Mouse (Mus musculus) liver, embryonic 11.5 days (tissue): ENCODE measurements at regions not wholly inside any gene's neighbourhood (a gene's known extent, or its start where the extent isn't known, plus 50 kb on each side); places are given as distances from the start of the nearest gene placed in this dataset.

Experiments
- ATAC-seq: fragments of 200-750 bp; cut with Nextera tagmentation; replicated peaks from 2 replicates; pipeline ENCODE4 v1.8.0; 2017; ENCODE audit warnings: moderate number of reproducible peaks, mild to moderate bottlenecking, moderate TSS enrichment, moderate library complexity; ENCODE audit not compliant: low FRiP score
- DNase-seq: peaks from one replicate; pipeline ENCODE4 v3.0.0-alpha.2; 2017; ENCODE audit warnings: low spot score
- H3K27ac ChIP-seq: fragments of 300-500 bp; sonication (generic); 2 replicates; pipeline ENCODE4 v1.5.1; 2014; ENCODE audit warnings: mild to moderate bottlenecking, low read depth, low read length, control low read depth
- H3K27me3 ChIP-seq: fragments of 300-500 bp; sonication (generic); replicated peaks from 2 replicates; pipeline ENCODE4 v1.6.1; 2014; ENCODE audit warnings: low read length, mixed read lengths; ENCODE audit not compliant: control insufficient read depth, insufficient read depth
- H3K36me3 ChIP-seq: fragments of 300-500 bp; sonication (generic); 2 replicates; pipeline ENCODE4 v1.6.1; 2014; ENCODE audit warnings: mild to moderate bottlenecking, low read length, moderate library complexity, mixed read lengths; ENCODE audit not compliant: control insufficient read depth, insufficient read depth
- H3K4me1 ChIP-seq: fragments of 300-500 bp; sonication (generic); replicated peaks from 2 replicates; pipeline ENCODE4 v1.6.1; 2014; ENCODE audit warnings: low read length, mixed read lengths; ENCODE audit not compliant: control insufficient read depth, insufficient read depth
- H3K4me2 ChIP-seq: fragments of 300-500 bp; sonication (generic); 2 replicates; pipeline ENCODE4 v1.6.1; 2014; ENCODE audit warnings: mild to moderate bottlenecking, control low read depth, moderate library complexity
- H3K4me3 ChIP-seq: fragments of 300-500 bp; sonication (generic); 2 replicates; pipeline ENCODE4 v1.5.1; 2014; ENCODE audit warnings: low read depth, low read length, control low read depth
- H3K9ac ChIP-seq: fragments of 300-500 bp; sonication (generic); 2 replicates; pipeline ENCODE4 v1.6.1; 2014; ENCODE audit warnings: low read depth, low read length, control low read depth
- H3K9me3 ChIP-seq: fragments of 300-500 bp; sonication (generic); 2 replicates; pipeline ENCODE4 v1.6.1; 2016; ENCODE audit warnings: low read length, inconsistent platforms, mixed read lengths; ENCODE audit not compliant: control insufficient read depth
- WGBS: fragments of 180-500 bp; shearing (Covaris S2); extraction: QIAGEN DNeasy Blood & Tissue Kit; methylation state at CpG from one replicate; pipeline ENCODE4 v1.1.7; 2014; 5-methylcytosine and 5-hydroxymethylcytosine counted together

- DNase-seq (no peak), ATAC-seq (no peak)
- Histone ChIP-seq H3K4me3 (no peak overlapping the region), H3K27me3 (no peaks in the 10 kb centered on the region), H3K9me3 (no peaks in the 10 kb centered on the region), H3K27ac (no peak overlapping the region), H3K4me1 (no peaks in the 10 kb centered on the region; the same call in 1 of the 2 replicates), H3K4me2 (no peak overlapping the region), H3K9ac (no peak overlapping the region), H3K36me3 (no peaks in the 10 kb centered on the region)
- WGBS = 68% methylated on average over 4 of the region's 4 CpGs
These were observed 160.3 kb upstream of the Igsf21 start for GRCm38 (mm10) chr4:140406913-140407312.

GRCm38 (mm10) chr4:140405993-140406881 lies 159.7 kb upstream of the Igsf21 start:
- H3K4me2 ChIP-seq = no peak overlapping the region
- no peaks in the 10 kb centered on the region for H3K36me3 ChIP-seq
- no peak overlapping the region for H3K4me3 ChIP-seq
- no peaks in the 10 kb centered on the region; the same call in 1 of the 2 replicates for H3K4me1 ChIP-seq
- ATAC-seq = no peak
- no peaks in the 10 kb centered on the region for H3K27me3 ChIP-seq
- DNase-seq = peak; percentile 40
- H3K27ac ChIP-seq = no peak overlapping the region; the same call in 1 of the 2 replicates
- no peaks in the 10 kb centered on the region for H3K9me3 ChIP-seq
- H3K9ac ChIP-seq = no peak overlapping the region
- WGBS = 24% methylated on average over 7 of the region's 7 CpGs

GRCm38 (mm10) chr4:140405427-140405826 lies 158.8 kb upstream of the Igsf21 start:
- Histone ChIP-seq H3K36me3 (no peaks in the 10 kb centered on the region), H3K4me2 (no peak overlapping the region), H3K4me1 (no peaks in the 10 kb centered on the region; the same call in 1 of the 2 replicates), H3K27ac (no peak overlapping the region), H3K9me3 (no peaks in the 10 kb centered on the region), H3K27me3 (no peaks in the 10 kb centered on the region), H3K4me3 (no peak overlapping the region), H3K9ac (no peak overlapping the region)
- no peak for DNase-seq
- ATAC-seq = no peak
- 52% methylated on average over 9 of the region's 9 CpGs for WGBS

- H3K4me1 ChIP-seq = no peaks in the 10 kb centered on the region; the same call in 1 of the 2 replicates
- DNase-seq = no peak
- H3K36me3 ChIP-seq = no peaks in the 10 kb centered on the region
- no peaks in the 10 kb centered on the region for H3K27me3 ChIP-seq
- WGBS = 40% methylated on average over 8 of the region's 8 CpGs
- H3K9me3 ChIP-seq = no peaks in the 10 kb centered on the region
- ATAC-seq = no peak
- H3K27ac ChIP-seq = no peak overlapping the region
- H3K4me2 ChIP-seq = no peak overlapping the region
- no peak overlapping the region for H3K4me3 ChIP-seq
- H3K9ac ChIP-seq = no peak overlapping the region
These were observed 156.5 kb upstream of the Igsf21 start for GRCm38 (mm10) chr4:140403128-140403527.

- Histone ChIP-seq H3K4me3 (no peak overlapping the region), H3K27me3 (no peaks in the 10 kb centered on the region), H3K4me2 (no peak overlapping the region), H3K4me1 (no peaks in the 10 kb centered on the region; the same call in 1 of the 2 replicates), H3K36me3 (no peaks in the 10 kb centered on the region), H3K27ac (no peak overlapping the region), H3K9ac (no peak overlapping the region), H3K9me3 (no peaks in the 10 kb centered on the region)
- DNase-seq (no peak), ATAC-seq (no peak)
- 76% methylated on average over 7 of the region's 7 CpGs for WGBS
These were observed 155.7 kb upstream of the Igsf21 start for GRCm38 (mm10) chr4:140402319-140402718.

- Histone ChIP-seq H3K4me3 (no peak overlapping the region), H3K4me1 (no peaks in the 10 kb centered on the region; the same call in 1 of the 2 replicates), H3K27ac (no peak overlapping the region), H3K36me3 (no peaks in the 10 kb centered on the region), H3K27me3 (no peaks in the 10 kb centered on the region), H3K4me2 (no peak overlapping the region), H3K9ac (no peak overlapping the region), H3K9me3 (no peaks in the 10 kb centered on the region)
- ATAC-seq = no peak
- WGBS = 85% methylated on average over 10 of the region's 10 CpGs
- no peak for DNase-seq
These were observed 155.0 kb upstream of the Igsf21 start for GRCm38 (mm10) chr4:140401632-140402031.

- WGBS = 76% methylated on average over 8 of the region's 8 CpGs
- Histone ChIP-seq H3K4me1 (no peaks in the 10 kb centered on the region), H3K27me3 (no peaks in the 10 kb centered on the region), H3K9ac (no peak overlapping the region), H3K27ac (no peak overlapping the region), H3K4me2 (no peak overlapping the region), H3K9me3 (no peaks in the 10 kb centered on the region), H3K4me3 (no peak overlapping the region), H3K36me3 (no peaks in the 10 kb centered on the region)
- ATAC-seq (no peak), DNase-seq (no peak)
These were observed 150.0 kb upstream of the Igsf21 start for GRCm38 (mm10) chr4:140396548-140396947.

GRCm38 (mm10) chr4:140392290-140392689 lies 145.7 kb upstream of the Igsf21 start:
- Histone ChIP-seq H3K4me1 (no peaks in the 10 kb centered on the region), H3K9ac (no peak overlapping the region), H3K4me3 (no peak overlapping the region), H3K27ac (no peak overlapping the region), H3K27me3 (no peaks in the 10 kb centered on the region), H3K4me2 (no peak overlapping the region), H3K9me3 (no peaks in the 10 kb centered on the region), H3K36me3 (no peaks in the 10 kb centered on the region)
- WGBS = 58% methylated on average over 7 of the region's 7 CpGs
- DNase-seq = no peak
- no peak for ATAC-seq

GRCm38 (mm10) chr4:140390684-140391234 lies 144.2 kb upstream of the Igsf21 start:
- no peak for ATAC-seq
- H3K36me3 ChIP-seq = no peaks in the 10 kb centered on the region

More at GRCm38 (mm10) chr4:140390684-140391234, 144.2 kb upstream of the Igsf21 start:
- no peaks in the 10 kb centered on the region for H3K4me1 ChIP-seq
- no peaks in the 10 kb centered on the region for H3K9me3 ChIP-seq
- WGBS = 43% methylated on average over 12 of the region's 12 CpGs
- H3K27ac ChIP-seq = no peak overlapping the region
- no peak overlapping the region for H3K4me3 ChIP-seq
- no peak for DNase-seq
- no peak overlapping the region for H3K9ac ChIP-seq
- no peaks in the 10 kb centered on the region for H3K27me3 ChIP-seq
- H3K4me2 ChIP-seq = no peak overlapping the region
